Mouse (Mus musculus) C2C12 (cell line): ENCODE results near the gene Fmo3.

Source experiments
- CTCF ChIP-seq: IDR thresholded peaks from one replicate; pipeline ENCODE4 v1.5.1; 2011; ENCODE audit not compliant: control insufficient read depth, insufficient read depth, insufficient read length
- MAX ChIP-seq: IDR thresholded peaks from one replicate; pipeline ENCODE4 v1.6.1; 2011; ENCODE audit warnings: mild to moderate bottlenecking, control low read depth
- MYOD1 ChIP-seq: IDR thresholded peaks from one replicate; pipeline ENCODE4 v1.6.1; 2011; ENCODE audit warnings: low read depth; ENCODE audit not compliant: control insufficient read depth, insufficient read length

- TF ChIP-seq CTCF (no peak), MYOD1 (no peak), MAX (no peak)
Observed at GRCm38 (mm10) chr1:162929146-162929545, 55.2 kb downstream of the Fmo3 start.
